Mouse (Mus musculus): ENCODE data around the gene Pnp.
A peak's percentile ranks its signal among the peaks of the same experiment; 100 is the strongest.
"Not testable (repeated sequence)": the region's sequence is repeated elsewhere in the genome, so short reads cannot be mapped to it uniquely, and the experiment has no call there.

Gene Pnp

GRCm38 (mm10) chr14:50930754-50931492 is at the start of gene Pnp, which contains the start of gene Pip4p1:
Gene Pnp (plus strand): TSS chr14:50931082.
Gene Pip4p1 (minus strand): TSS chr14:50930856.
- peak; percentile 99 for DNase-seq

- no peak for DNase-seq
Measured at GRCm38 (mm10) chr14:50891621-50892020, 39.3 kb upstream of the Pnp start.

GRCm38 (mm10) chr14:50892091-50892490 is 38.8 kb upstream of the Pnp start:
- no peak for DNase-seq

GRCm38 (mm10) chr14:50892541-50893459 is 38.1 kb upstream of the Pnp start:
- no peak for DNase-seq

GRCm38 (mm10) chr14:50895407-50895806 is 35.5 kb upstream of the Pnp start:
- DNase-seq = no peak

- DNase-seq = peak; percentile 41
Measured at GRCm38 (mm10) chr14:50895985-50896746, 34.7 kb upstream of the Pnp start.

- peak; percentile 50 for DNase-seq
Measured at GRCm38 (mm10) chr14:50896747-50897373, 34.0 kb upstream of the Pnp start.

GRCm38 (mm10) chr14:50897374-50897765 is 33.5 kb upstream of the Pnp start, which contains the start of gene Klhl33:
Gene Klhl33 (minus strand): TSS chr14:50897507.
- no peak for DNase-seq

- not testable (repeated sequence) for DNase-seq
Measured at GRCm38 (mm10) chr14:50897992-50898391, 32.9 kb upstream of the Pnp start.

- no peak for DNase-seq
Measured at GRCm38 (mm10) chr14:50903973-50904827, 26.7 kb upstream of the Pnp start.

GRCm38 (mm10) chr14:50904828-50905129 is 26.1 kb upstream of the Pnp start:
- no peak for DNase-seq

GRCm38 (mm10) chr14:50905327-50905726 is 25.6 kb upstream of the Pnp start:
- DNase-seq = not testable (repeated sequence)

GRCm38 (mm10) chr14:50908126-50908525 is 22.8 kb upstream of the Pnp start:
- no peak for DNase-seq

GRCm38 (mm10) chr14:50911356-50911755 is 19.5 kb upstream of the Pnp start:
- no peak for DNase-seq

- not testable (repeated sequence) for DNase-seq
Measured at GRCm38 (mm10) chr14:50923437-50923836, 7.4 kb upstream of the Pnp start.

GRCm38 (mm10) chr14:50924281-50925064 is 6.4 kb upstream of the Pnp start, which contains the start of the genes Osgep and Apex1:
Gene Osgep (minus strand): TSS chr14:50924893.
Gene Apex1 (plus strand): TSS chr14:50924968.
- DNase-seq = peak; percentile 96

GRCm38 (mm10) chr14:50925111-50925920 is 5.6 kb upstream of the Pnp start:
- no peak for DNase-seq

- DNase-seq = no peak
Measured at GRCm38 (mm10) chr14:50927366-50927765, 3.5 kb upstream of the Pnp start.

- DNase-seq = no peak
Measured at GRCm38 (mm10) chr14:50929951-50930350, 931 bp upstream of the Pnp start.

GRCm38 (mm10) chr14:50930377-50930753 is 517 bp upstream of the Pnp start:
- no peak for DNase-seq

Measured in right cerebral cortex, postnatal 25 days (tissue).